Mouse (Mus musculus) testis, adult 2 months (tissue): ENCODE data around the gene Spata33. TPM values are rescaled to one million over a fixed set of nuclear protein-coding genes. Genes with fewer than 3 reads are reported as not detected.

Experiments
- H3K27ac ChIP-seq: fragments of 200-500 bp; 2 replicates; pipeline ENCODE4 v1.5.1; 2012; ENCODE audit warnings: low read depth, low read length; ENCODE audit not compliant: control insufficient read depth, insufficient read depth
- H3K27me3 ChIP-seq: fragments of 200-500 bp; 2 replicates; pipeline ENCODE4 v1.6.1; 2012; ENCODE audit warnings: mild to moderate bottlenecking, low read length, moderate library complexity; ENCODE audit not compliant: control insufficient read depth, insufficient read depth
- H3K36me3 ChIP-seq: fragments of 200-500 bp; 2 replicates; pipeline ENCODE4 v1.6.1; 2012; ENCODE audit warnings: mild to moderate bottlenecking, low read length; ENCODE audit not compliant: control insufficient read depth, insufficient read depth
- H3K4me1 ChIP-seq: fragments of 200-500 bp; 2 replicates; pipeline ENCODE4 v1.6.1; 2012; ENCODE audit warnings: low read length; ENCODE audit not compliant: control insufficient read depth, insufficient read depth
- H3K4me3 ChIP-seq: fragments of 200-500 bp; 2 replicates; pipeline ENCODE4 v1.5.1; 2012; ENCODE audit warnings: low read depth, mild to moderate bottlenecking, low read length, moderate library complexity, mixed read lengths; ENCODE audit not compliant: control insufficient read depth
- CTCF ChIP-seq: fragments of 200-500 bp; IDR thresholded peaks from 2 replicates; pipeline ENCODE4 v1.5.1; 2012; ENCODE audit warnings: low read depth, mild to moderate bottlenecking, inconsistent platforms, low read length, moderate library complexity; ENCODE audit not compliant: control insufficient read depth, insufficient read depth, insufficient replicate concordance
- POLR2A ChIP-seq: fragments of 200-500 bp; IDR thresholded peaks from 2 replicates; pipeline ENCODE4 v1.6.1; 2012; ENCODE audit warnings: low read depth, mild to moderate bottlenecking, inconsistent platforms, low read length, moderate library complexity; ENCODE audit not compliant: control insufficient read depth
- polyA plus RNA-seq: library from polyadenylated mRNA; depleted of rRNA; stranded (reverse); fragments of >200 nt; gene quantifications from 2 replicates; pipeline ENCODE4 v1.2.3, GENCODE M21; 2012; rRNA removed

Spata33 gene
- 921 and 929 TPM in 2 replicates for polyA plus RNA-seq

- peak within 1 kb of the TSS; percentile 92 for H3K27ac ChIP-seq
- peak within 1 kb of the TSS; percentile 91 for H3K4me3 ChIP-seq
- peaks cover 4% of the 10 kb centered on the region for H3K36me3 ChIP-seq
- peak; percentile 51 for TF ChIP-seq CTCF
- TF ChIP-seq POLR2A = peak; percentile 81
- H3K4me1 ChIP-seq = peaks cover 3% of the 10 kb centered on the region
- H3K27me3 ChIP-seq = no peaks in the 10 kb centered on the region
These were observed at the start of gene Spata33, which contains the start of gene Chmp1a for GRCm38 (mm10) chr8:123212321-123213117. TSS of gene Spata33 (plus strand) at chr8:123212832. TSS of gene Chmp1a (minus strand) at chr8:123212763.

- no peak overlapping the region for H3K4me3 ChIP-seq
- H3K27ac ChIP-seq = no peak overlapping the region
- H3K4me1 ChIP-seq = peaks cover 5% of the 10 kb centered on the region
- H3K27me3 ChIP-seq = no peaks in the 10 kb centered on the region
- no peak for TF ChIP-seq CTCF
- TF ChIP-seq POLR2A = no peak
- H3K36me3 ChIP-seq = no peaks in the 10 kb centered on the region
These were observed 31.2 kb upstream of the Spata33 start for GRCm38 (mm10) chr8:123181391-123181790.

- Histone ChIP-seq H3K4me1 (peaks cover 5% of the 10 kb centered on the region), H3K4me3 (peak within 1 kb of the TSS; percentile 16), H3K27ac (peak within 1 kb of the TSS; percentile 51), H3K36me3 (no peaks in the 10 kb centered on the region), H3K27me3 (no peaks in the 10 kb centered on the region)
- TF ChIP-seq CTCF (no peak), POLR2A (no peak)
These were observed 26.8 kb upstream of the Spata33 start, which contains the start of gene Dpep1 for GRCm38 (mm10) chr8:123185566-123186409. TSS of gene Dpep1 (plus strand) at chr8:123186242.

- no peak overlapping the region for H3K4me3 ChIP-seq
- TF ChIP-seq POLR2A (no peak), CTCF (no peak)
- no peaks in the 10 kb centered on the region for H3K36me3 ChIP-seq
- no peaks in the 10 kb centered on the region for H3K4me1 ChIP-seq
- no peaks in the 10 kb centered on the region for H3K27me3 ChIP-seq
- H3K27ac ChIP-seq = no peak overlapping the region
These were observed 24.6 kb upstream of the Spata33 start for GRCm38 (mm10) chr8:123188006-123188405.

- Histone ChIP-seq H3K36me3 (no peaks in the 10 kb centered on the region), H3K4me1 (no peaks in the 10 kb centered on the region), H3K27me3 (no peaks in the 10 kb centered on the region), H3K27ac (no peak overlapping the region), H3K4me3 (no peak overlapping the region)
- TF ChIP-seq POLR2A = no peak
- TF ChIP-seq CTCF = no peak
These were observed 23.8 kb upstream of the Spata33 start for GRCm38 (mm10) chr8:123188841-123189240.

GRCm38 (mm10) chr8:123190678-123191077, 22.0 kb upstream of the Spata33 start:
- Histone ChIP-seq H3K36me3 (no peaks in the 10 kb centered on the region), H3K27me3 (no peaks in the 10 kb centered on the region), H3K4me3 (no peak overlapping the region), H3K27ac (no peak overlapping the region), H3K4me1 (no peaks in the 10 kb centered on the region)
- TF ChIP-seq POLR2A (no peak), CTCF (peak; percentile 52; the same call in 1 of the 2 replicates)

GRCm38 (mm10) chr8:123191908-123192307, 20.7 kb upstream of the Spata33 start:
- H3K27me3 ChIP-seq = no peaks in the 10 kb centered on the region
- no peak for TF ChIP-seq POLR2A
- TF ChIP-seq CTCF = no peak
- H3K4me1 ChIP-seq = no peaks in the 10 kb centered on the region
- no peak overlapping the region for H3K27ac ChIP-seq
- no peak overlapping the region for H3K4me3 ChIP-seq
- H3K36me3 ChIP-seq = no peaks in the 10 kb centered on the region
